ENCODE assay signal across 7 mouse cellular contexts in genomic region chr8:106415182-106415971, GRCm38 (mm10). TPM values are rescaled to one million over a fixed set of nuclear protein-coding genes. Genes with fewer than 3 reads are reported as not detected.
DNase-seq lines count a peak whose midpoint lies in the region; ATAC-seq lines count a peak whose summit lies in the region.

Gene Zfp90 (plus strand): TSS chr8:106415327.

- peak within 1 kb of the TSS; percentile 98 for H3K27ac ChIP-seq in embryonic facial prominence, embryonic 10.5 days (replicated peaks)
- H3K27ac ChIP-seq in limb, embryonic 11.5 days (replicated peaks; ENCODE audit: low read depth, low read length) = peak within 1 kb of the TSS; percentile 85
- peak within 1 kb of the TSS; percentile 97 for H3K27ac ChIP-seq in midbrain, embryonic 14.5 days (replicated peaks; ENCODE audit: low read depth, low read length)

- DNase-seq in adrenal gland, postnatal 10 days = peak; percentile 94
- peak; percentile 96 for DNase-seq in embryonic facial prominence, embryonic 10.5 days (ENCODE audit: low spot score)
- DNase-seq in heart, adult 11 months = peak; percentile 99
- DNase-seq in kidney, adult 18-20 months = peak; percentile 94
- peak; percentile 96 for DNase-seq in limb, embryonic 11.5 days (ENCODE audit: low spot score)
- peak; percentile 98 for DNase-seq in midbrain, embryonic 14.5 days
- peak; percentile 86 to 88 for DNase-seq in spleen, adult 18-20 months

- H3K36me3 ChIP-seq in embryonic facial prominence, embryonic 10.5 days (replicated peaks) = peaks cover 41% of the 10 kb centered on the region
- H3K36me3 ChIP-seq in limb, embryonic 11.5 days (ENCODE audit: control insufficient read depth, insufficient read depth, low read length) = peaks cover 22% of the 10 kb centered on the region
- peaks cover 25% of the 10 kb centered on the region for H3K36me3 ChIP-seq in midbrain, embryonic 14.5 days (ENCODE audit: control insufficient read depth, insufficient read depth, low read length)

- H3K9ac ChIP-seq in limb, embryonic 11.5 days (ENCODE audit: low read length) = peak within 1 kb of the TSS; percentile 92
- peak within 1 kb of the TSS; percentile 95 for H3K9ac ChIP-seq in midbrain, embryonic 14.5 days (replicated peaks; ENCODE audit: low read length)

- peaks cover 36% of the 10 kb centered on the region for H3K4me1 ChIP-seq in embryonic facial prominence, embryonic 10.5 days
- H3K4me1 ChIP-seq in limb, embryonic 11.5 days (ENCODE audit: control insufficient read depth, insufficient read depth, low read length) = peaks cover 16% of the 10 kb centered on the region; the same call in 1 of the 2 replicates
- peaks cover 7% of the 10 kb centered on the region for H3K4me1 ChIP-seq in midbrain, embryonic 14.5 days (ENCODE audit: control insufficient read depth, insufficient read depth, low read length)

- H3K4me3 ChIP-seq in embryonic facial prominence, embryonic 10.5 days = peak within 1 kb of the TSS; percentile 77
- peak within 1 kb of the TSS; percentile 58 for H3K4me3 ChIP-seq in limb, embryonic 11.5 days (ENCODE audit: low read depth, low read length)
- H3K4me3 ChIP-seq in midbrain, embryonic 14.5 days (replicated peaks; ENCODE audit: low read depth, low read length) = peak within 1 kb of the TSS; percentile 77

- H3K27me3 ChIP-seq in embryonic facial prominence, embryonic 10.5 days (replicated peaks; ENCODE audit: low read depth, poor library complexity, severe bottlenecking) = 0 out of 2 replicates have a peak, but pooled peaks cover 4% of the 10 kb centered on the region
- no peaks in the 10 kb centered on the region for H3K27me3 ChIP-seq in limb, embryonic 11.5 days (ENCODE audit: control insufficient read depth, insufficient read depth, low read length)
- H3K27me3 ChIP-seq in midbrain, embryonic 14.5 days (ENCODE audit: control insufficient read depth, insufficient read depth, low read length) = no peaks in the 10 kb centered on the region

- H3K4me2 ChIP-seq in limb, embryonic 11.5 days (ENCODE audit: low read depth, severe bottlenecking) = peak within 1 kb of the TSS; percentile 73
- H3K4me2 ChIP-seq in midbrain, embryonic 14.5 days (ENCODE audit: low read length) = peak within 1 kb of the TSS; percentile 53

- peak; percentile 97 for ATAC-seq in limb, embryonic 11.5 days (ENCODE audit: insufficient number of reproducible peaks, low FRiP score, low TSS enrichment, low read depth)
- ATAC-seq in midbrain, embryonic 14.5 days (ENCODE audit: low FRiP score, low TSS enrichment) = peak; percentile 98

- under 1% methylated on average over 46 of the region's 46 CpGs for WGBS in embryonic facial prominence, embryonic 10.5 days
- WGBS in limb, embryonic 11.5 days = 0% methylated on average over 46 of the region's 46 CpGs
- under 1% methylated on average over 46 of the region's 46 CpGs for WGBS in midbrain, embryonic 14.5 days

- H3K9me3 ChIP-seq in embryonic facial prominence, embryonic 10.5 days = peaks cover 11% of the 10 kb centered on the region
- no peaks in the 10 kb centered on the region for H3K9me3 ChIP-seq in limb, embryonic 11.5 days (ENCODE audit: control insufficient read depth, low read length)
- H3K9me3 ChIP-seq in midbrain, embryonic 14.5 days (ENCODE audit: control insufficient read depth, low read length) = peaks cover 19% of the 10 kb centered on the region; the same call in 1 of the 2 replicates

RNA-seq across cellular contexts. Expression of gene Zfp90, which starts in this region (rescaled TPM):
- 1 to 10 TPM; 5.9 to 9.1 TPM for total RNA-seq in adrenal gland, postnatal 10 days (2021)
- polyA plus RNA-seq in embryonic facial prominence, embryonic 10.5 days (2016; fragmentation: Nextera tagmentation; extraction: Ambion mirVana) = 24.5 and 26.4 TPM in 2 replicates
- 29.1 and 29.9 TPM in 2 replicates for polyA plus RNA-seq in limb, embryonic 11.5 days (2014; fragmentation: Nextera tagmentation; extraction: Ambion mirVana)
- polyA plus RNA-seq in midbrain, embryonic 14.5 days (2014; fragmentation: Nextera tagmentation; extraction: Ambion mirVana) = 47.2 and 50.7 TPM in 2 replicates

Comparison
In these comparisons a context has a peak if more than half of its experiments do, and no peak if none do; other contexts are left out.
1. Peak in every context shown above with its lines: DNase-seq, ATAC-seq, H3K4me3 ChIP-seq and H3K27ac ChIP-seq.